Mouse (Mus musculus): ENCODE measurements at regions not wholly inside any gene's neighbourhood (a gene's known extent, or its start where the extent isn't known, plus 50 kb on each side); places are given as distances from the start of the nearest gene placed in this dataset.

GRCm38 (mm10) chr5:116776450-116776849 is 184.8 kb upstream of the Srrm4 start:
- Histone ChIP-seq H3K9me3 (ENCODE audit: control insufficient read depth, low read length) (no peaks in the 10 kb centered on the region; the same call in 1 of the 2 replicates), H3K27ac (replicated peaks; ENCODE audit: low read depth, low read length) (no peak overlapping the region), H3K4me3 (replicated peaks; ENCODE audit: low read depth, low read length) (no peak overlapping the region), H3K36me3 (ENCODE audit: control insufficient read depth, insufficient read depth, low read length) (no peaks in the 10 kb centered on the region), H3K4me1 (ENCODE audit: control insufficient read depth, insufficient read depth, low read length) (no peaks in the 10 kb centered on the region), H3K4me2 (ENCODE audit: low read length) (no peak overlapping the region), H3K9ac (replicated peaks; ENCODE audit: low read length) (no peak overlapping the region), H3K27me3 (ENCODE audit: control insufficient read depth, insufficient read depth, low read length) (no peaks in the 10 kb centered on the region)
- no peak for ATAC-seq (ENCODE audit: low FRiP score, low TSS enrichment)
- 53% methylated on average over 2 of the region's 2 CpGs for WGBS
- no peak for DNase-seq

GRCm38 (mm10) chr5:116766261-116766660 is 174.6 kb upstream of the Srrm4 start:
- Histone ChIP-seq H3K27me3 (ENCODE audit: control insufficient read depth, insufficient read depth, low read length) (no peaks in the 10 kb centered on the region), H3K4me2 (ENCODE audit: low read length) (no peak overlapping the region), H3K4me3 (replicated peaks; ENCODE audit: low read depth, low read length) (no peak overlapping the region), H3K9me3 (ENCODE audit: control insufficient read depth, low read length) (peaks cover 3% of the 10 kb centered on the region; the same call in 1 of the 2 replicates), H3K27ac (replicated peaks; ENCODE audit: low read depth, low read length) (no peak overlapping the region), H3K36me3 (ENCODE audit: control insufficient read depth, insufficient read depth, low read length) (no peaks in the 10 kb centered on the region), H3K9ac (replicated peaks; ENCODE audit: low read length) (no peak overlapping the region), H3K4me1 (ENCODE audit: control insufficient read depth, insufficient read depth, low read length) (no peaks in the 10 kb centered on the region)
- no peak for ATAC-seq (ENCODE audit: low FRiP score, low TSS enrichment)
- no peak for DNase-seq
- WGBS, result 80% methylated on average over 2 of the region's 2 CpGs

- H3K27me3 ChIP-seq (ENCODE audit: control insufficient read depth, insufficient read depth, low read length), result no peaks in the 10 kb centered on the region
- 93% methylated on average over 6 of the region's 6 CpGs for WGBS
- ATAC-seq (ENCODE audit: low FRiP score, low TSS enrichment) (no peak), DNase-seq (no peak)
- H3K27ac ChIP-seq (replicated peaks; ENCODE audit: low read depth, low read length), result no peak overlapping the region
- H3K9ac ChIP-seq (replicated peaks; ENCODE audit: low read length), result no peak overlapping the region
- H3K4me3 ChIP-seq (replicated peaks; ENCODE audit: low read depth, low read length), result no peak overlapping the region
- no peak overlapping the region for H3K4me2 ChIP-seq (ENCODE audit: low read length)
- peaks cover 3% of the 10 kb centered on the region; the same call in 1 of the 2 replicates for H3K9me3 ChIP-seq (ENCODE audit: control insufficient read depth, low read length)
- H3K36me3 ChIP-seq (ENCODE audit: control insufficient read depth, insufficient read depth, low read length), result no peaks in the 10 kb centered on the region
- no peaks in the 10 kb centered on the region for H3K4me1 ChIP-seq (ENCODE audit: control insufficient read depth, insufficient read depth, low read length)
Measured at GRCm38 (mm10) chr5:116761323-116761722, 169.7 kb upstream of the Srrm4 start.

- WGBS, result 75% methylated on average over 14 of the region's 14 CpGs
- Histone ChIP-seq H3K4me1 (ENCODE audit: control insufficient read depth, insufficient read depth, low read length) (no peaks in the 10 kb centered on the region), H3K36me3 (ENCODE audit: control insufficient read depth, insufficient read depth, low read length) (no peaks in the 10 kb centered on the region), H3K9me3 (ENCODE audit: control insufficient read depth, low read length) (no peaks in the 10 kb centered on the region), H3K27me3 (ENCODE audit: control insufficient read depth, insufficient read depth, low read length) (no peaks in the 10 kb centered on the region), H3K4me3 (replicated peaks; ENCODE audit: low read depth, low read length) (no peak overlapping the region), H3K9ac (replicated peaks; ENCODE audit: low read length) (no peak overlapping the region), H3K4me2 (ENCODE audit: low read length) (no peak overlapping the region), H3K27ac (replicated peaks; ENCODE audit: low read depth, low read length) (no peak overlapping the region)
- no peak for ATAC-seq (ENCODE audit: low FRiP score, low TSS enrichment)
- no peak for DNase-seq
Measured at GRCm38 (mm10) chr5:116758687-116759086, 167.1 kb upstream of the Srrm4 start.

- H3K27me3 ChIP-seq (ENCODE audit: control insufficient read depth, insufficient read depth, low read length), result no peaks in the 10 kb centered on the region
- 80% methylated on average over 2 of the region's 2 CpGs for WGBS
- no peak overlapping the region for H3K4me2 ChIP-seq (ENCODE audit: low read length)
- DNase-seq (no peak), ATAC-seq (ENCODE audit: low FRiP score, low TSS enrichment) (no peak)
- H3K9ac ChIP-seq (replicated peaks; ENCODE audit: low read length), result no peak overlapping the region
- no peak overlapping the region for H3K27ac ChIP-seq (replicated peaks; ENCODE audit: low read depth, low read length)
- H3K4me3 ChIP-seq (replicated peaks; ENCODE audit: low read depth, low read length), result no peak overlapping the region
- H3K9me3 ChIP-seq (ENCODE audit: control insufficient read depth, low read length), result no peaks in the 10 kb centered on the region
- H3K36me3 ChIP-seq (ENCODE audit: control insufficient read depth, insufficient read depth, low read length), result no peaks in the 10 kb centered on the region
- no peaks in the 10 kb centered on the region for H3K4me1 ChIP-seq (ENCODE audit: control insufficient read depth, insufficient read depth, low read length)
Measured at GRCm38 (mm10) chr5:116752941-116753340, 161.3 kb upstream of the Srrm4 start.

- Histone ChIP-seq H3K4me2 (ENCODE audit: low read length) (no peak overlapping the region), H3K9me3 (ENCODE audit: control insufficient read depth, low read length) (no peaks in the 10 kb centered on the region), H3K4me3 (replicated peaks; ENCODE audit: low read depth, low read length) (no peak overlapping the region), H3K27me3 (ENCODE audit: control insufficient read depth, insufficient read depth, low read length) (no peaks in the 10 kb centered on the region), H3K27ac (replicated peaks; ENCODE audit: low read depth, low read length) (no peak overlapping the region), H3K4me1 (ENCODE audit: control insufficient read depth, insufficient read depth, low read length) (no peaks in the 10 kb centered on the region), H3K9ac (replicated peaks; ENCODE audit: low read length) (no peak overlapping the region), H3K36me3 (ENCODE audit: control insufficient read depth, insufficient read depth, low read length) (no peaks in the 10 kb centered on the region)
- ATAC-seq (ENCODE audit: low FRiP score, low TSS enrichment) (no peak), DNase-seq (peak; percentile 44)
- 60% methylated on average over 1 of the region's 1 CpGs for WGBS
Measured at GRCm38 (mm10) chr5:116752096-116752495, 160.5 kb upstream of the Srrm4 start.

- Histone ChIP-seq H3K4me1 (ENCODE audit: control insufficient read depth, insufficient read depth, low read length) (no peaks in the 10 kb centered on the region), H3K27ac (replicated peaks; ENCODE audit: low read depth, low read length) (no peak overlapping the region), H3K9ac (replicated peaks; ENCODE audit: low read length) (no peak overlapping the region), H3K9me3 (ENCODE audit: control insufficient read depth, low read length) (no peaks in the 10 kb centered on the region), H3K27me3 (ENCODE audit: control insufficient read depth, insufficient read depth, low read length) (no peaks in the 10 kb centered on the region), H3K4me2 (ENCODE audit: low read length) (no peak overlapping the region), H3K36me3 (ENCODE audit: control insufficient read depth, insufficient read depth, low read length) (no peaks in the 10 kb centered on the region), H3K4me3 (replicated peaks; ENCODE audit: low read depth, low read length) (no peak overlapping the region)
- 91% methylated on average over 4 of the region's 4 CpGs for WGBS
- ATAC-seq (ENCODE audit: low FRiP score, low TSS enrichment) (no peak), DNase-seq (no peak)
Measured at GRCm38 (mm10) chr5:116745776-116746175, 154.2 kb upstream of the Srrm4 start.

GRCm38 (mm10) chr5:116744389-116744788 is 152.8 kb upstream of the Srrm4 start:
- no peaks in the 10 kb centered on the region for H3K4me1 ChIP-seq (ENCODE audit: control insufficient read depth, insufficient read depth, low read length)
- WGBS, result 64% methylated on average over 10 of the region's 10 CpGs
- ATAC-seq (ENCODE audit: low FRiP score, low TSS enrichment), result no peak
- no peak overlapping the region for H3K9ac ChIP-seq (replicated peaks; ENCODE audit: low read length)
- H3K9me3 ChIP-seq (ENCODE audit: control insufficient read depth, low read length), result no peaks in the 10 kb centered on the region
- no peaks in the 10 kb centered on the region for H3K27me3 ChIP-seq (ENCODE audit: control insufficient read depth, insufficient read depth, low read length)
- no peak overlapping the region for H3K4me2 ChIP-seq (ENCODE audit: low read length)
- DNase-seq, result peak; percentile 28
- H3K4me3 ChIP-seq (replicated peaks; ENCODE audit: low read depth, low read length), result no peak overlapping the region
- no peak overlapping the region for H3K27ac ChIP-seq (replicated peaks; ENCODE audit: low read depth, low read length)
- H3K36me3 ChIP-seq (ENCODE audit: control insufficient read depth, insufficient read depth, low read length), result no peaks in the 10 kb centered on the region

GRCm38 (mm10) chr5:116735622-116736021 is 144.0 kb upstream of the Srrm4 start:
- Histone ChIP-seq H3K9me3 (ENCODE audit: control insufficient read depth, low read length) (peaks cover 5% of the 10 kb centered on the region; the same call in 1 of the 2 replicates), H3K4me2 (ENCODE audit: low read length) (no peak overlapping the region), H3K4me3 (replicated peaks; ENCODE audit: low read depth, low read length) (no peak overlapping the region), H3K9ac (replicated peaks; ENCODE audit: low read length) (no peak overlapping the region), H3K27me3 (ENCODE audit: control insufficient read depth, insufficient read depth, low read length) (no peaks in the 10 kb centered on the region), H3K27ac (replicated peaks; ENCODE audit: low read depth, low read length) (no peak overlapping the region), H3K4me1 (ENCODE audit: control insufficient read depth, insufficient read depth, low read length) (no peaks in the 10 kb centered on the region), H3K36me3 (ENCODE audit: control insufficient read depth, insufficient read depth, low read length) (no peaks in the 10 kb centered on the region)
- no peak for DNase-seq
- 89% methylated on average over 4 of the region's 4 CpGs for WGBS
- ATAC-seq (ENCODE audit: low FRiP score, low TSS enrichment), result no peak
